Comparison of ENCODE assay signal across 8 mouse cellular contexts in genomic region chr7:24254633-24255474, GRCm38 (mm10). TPM values are rescaled to one million over a fixed set of nuclear protein-coding genes. Genes with fewer than 3 reads are reported as not detected.
DNase-seq lines count a peak whose midpoint lies in the region; ATAC-seq and TF ChIP-seq lines count a peak whose summit lies in the region.

Zfp108 (plus strand) TSS chr7:24254794.

- ATAC-seq in embryonic facial prominence, embryonic 11.5 days (replicated peaks; ENCODE audit: insufficient number of reproducible peaks, low FRiP score, low TSS enrichment, low read depth), result peak; percentile 87; the same call in 1 of the 2 replicates
- ATAC-seq in midbrain, embryonic 12.5 days (ENCODE audit: low FRiP score, low read depth), result peak; percentile 91

- 20% methylated on average over 21 of the region's 21 CpGs for WGBS in embryonic facial prominence, embryonic 11.5 days
- WGBS in limb, embryonic 10.5 days, result 22% methylated on average over 21 of the region's 21 CpGs
- 21% methylated on average over 21 of the region's 21 CpGs for WGBS in midbrain, embryonic 12.5 days
- 20% methylated on average over 21 of the region's 21 CpGs for WGBS in spleen, adult 2 months

- no peak for TF ChIP-seq POLR2A in spleen, adult 2 months (IDR thresholded peaks at IDR 0.05; ENCODE audit: low read depth, low read length)

- H3K9me3 ChIP-seq in embryonic facial prominence, embryonic 11.5 days (replicated peaks; ENCODE audit: control insufficient read depth, low read length), result no peaks in the 10 kb centered on the region
- no peaks in the 10 kb centered on the region for H3K9me3 ChIP-seq in limb, embryonic 10.5 days (replicated peaks)
- H3K9me3 ChIP-seq in midbrain, embryonic 12.5 days, result no peaks in the 10 kb centered on the region

- peak within 1 kb of the TSS; percentile 61 for H3K9ac ChIP-seq in embryonic facial prominence, embryonic 11.5 days (replicated peaks; ENCODE audit: low read length)
- peak within 1 kb of the TSS; percentile 58 for H3K9ac ChIP-seq in midbrain, embryonic 12.5 days (replicated peaks)

- H3K4me1 ChIP-seq in embryonic facial prominence, embryonic 11.5 days (ENCODE audit: control insufficient read depth, insufficient read depth, low read length), result no peaks in the 10 kb centered on the region
- H3K4me1 ChIP-seq in limb, embryonic 10.5 days, result no peaks in the 10 kb centered on the region
- peaks cover 5% of the 10 kb centered on the region; the same call in 1 of the 2 replicates for H3K4me1 ChIP-seq in midbrain, embryonic 12.5 days
- H3K4me1 ChIP-seq in spleen, adult 2 months (ENCODE audit: control insufficient read depth, insufficient read depth, insufficient read length), result no peaks in the 10 kb centered on the region

- no peak for TF ChIP-seq CTCF in spleen, adult 2 months (IDR thresholded peaks at IDR 0.05; ENCODE audit: extremely low read depth, insufficient read depth, insufficient read length, insufficient replicate concordance)

- peak within 1 kb of the TSS; percentile 41 for H3K4me3 ChIP-seq in embryonic facial prominence, embryonic 11.5 days (ENCODE audit: low read depth, low read length)
- peak within 1 kb of the TSS; percentile 55 for H3K4me3 ChIP-seq in limb, embryonic 10.5 days
- H3K4me3 ChIP-seq in midbrain, embryonic 12.5 days, result peak within 1 kb of the TSS; percentile 51
- H3K4me3 ChIP-seq in spleen, adult 2 months (ENCODE audit: extremely low read depth, insufficient read depth, insufficient read length), result peak within 1 kb of the TSS; percentile 32; the same call in 1 of the 2 replicates

- peak within 1 kb of the TSS; percentile 57 for H3K4me2 ChIP-seq in embryonic facial prominence, embryonic 11.5 days (ENCODE audit: low read depth, low read length)
- peak within 1 kb of the TSS; percentile 60 for H3K4me2 ChIP-seq in midbrain, embryonic 12.5 days (replicated peaks)

- H3K27me3 ChIP-seq in embryonic facial prominence, embryonic 11.5 days (ENCODE audit: control insufficient read depth, insufficient read depth, low read length), result no peaks in the 10 kb centered on the region
- H3K27me3 ChIP-seq in limb, embryonic 10.5 days (ENCODE audit: low read depth, poor library complexity, severe bottlenecking), result no peaks in the 10 kb centered on the region
- H3K27me3 ChIP-seq in midbrain, embryonic 12.5 days, result 0 out of 2 replicates have a peak, but pooled peaks cover 2% of the 10 kb centered on the region
- no peaks in the 10 kb centered on the region for H3K27me3 ChIP-seq in spleen, adult 2 months (ENCODE audit: control insufficient read depth, insufficient read depth, low read length)

- no peak within 1 kb of the TSS for H3K27ac ChIP-seq in embryonic facial prominence, embryonic 11.5 days (replicated peaks; ENCODE audit: low read depth, low read length)
- H3K27ac ChIP-seq in limb, embryonic 10.5 days, result peak within 1 kb of the TSS; percentile 80
- H3K27ac ChIP-seq in midbrain, embryonic 12.5 days (replicated peaks), result peak within 1 kb of the TSS; percentile 65
- H3K27ac ChIP-seq in spleen, adult 2 months (ENCODE audit: insufficient read depth, low read length), result no peak within 1 kb of the TSS

- H3K36me3 ChIP-seq in embryonic facial prominence, embryonic 11.5 days (replicated peaks; ENCODE audit: control insufficient read depth, insufficient read depth, low read depth, low read length), result no peaks in the 10 kb centered on the region
- H3K36me3 ChIP-seq in limb, embryonic 10.5 days, result peaks cover 6% of the 10 kb centered on the region; the same call in 1 of the 2 replicates
- no peaks in the 10 kb centered on the region; the same call in 1 of the 2 replicates for H3K36me3 ChIP-seq in midbrain, embryonic 12.5 days
- H3K36me3 ChIP-seq in spleen, adult 2 months (ENCODE audit: control insufficient read depth, insufficient read depth, low read length), result no peaks in the 10 kb centered on the region

- peak; percentile 9 to 34 for DNase-seq in spleen, adult 18-20 months
- DNase-seq in spleen, adult 12 weeks (ENCODE audit: low spot score), result no peak
- DNase-seq in embryonic facial prominence, embryonic 11.5 days (ENCODE audit: low spot score), result peak; percentile 96
- DNase-seq in heart, adult 18-20 months, result peak; percentile 93
- peak; percentile 87 for DNase-seq in kidney, adult 18-20 months
- DNase-seq in limb, embryonic 10.5 days (ENCODE audit: low spot score), result peak; percentile 80
- DNase-seq in spleen, adult 2 months (ENCODE audit: low read depth in 1 of 2, low spot score in 2 of 2), result peak in 1 of 2 experiments; percentile 25

RNA-seq across cellular contexts. Expression of gene Zfp108, which starts in this region (rescaled TPM):
- polyA plus RNA-seq in embryonic facial prominence, embryonic 11.5 days (2014; fragmentation: Nextera tagmentation; extraction: Ambion mirVana), result 3.8 and 4.0 TPM in 2 replicates
- 1 to 10 TPM; 1.0 to 1.2 TPM for total RNA-seq in heart, adult 18-20 months (2021)
- 2.6 and 3.2 TPM in 2 replicates for polyA plus RNA-seq in limb, embryonic 10.5 days (2016; fragmentation: Nextera tagmentation; extraction: Ambion mirVana)
- 3.8 and 4.8 TPM in 2 replicates for polyA plus RNA-seq in midbrain, embryonic 12.5 days (2016; fragmentation: Nextera tagmentation; extraction: Ambion mirVana)
- 0.16 TPM in 2 replicates for polyA plus RNA-seq in spleen, adult 2 months (2012; rRNA removed)

Comparison
In these comparisons a context has a peak if more than half of its experiments do, and no peak if none do; other contexts are left out.
1. H3K27ac ChIP-seq: peak in limb, embryonic 10.5 days (single experiment) and midbrain, embryonic 12.5 days (single experiment); none in embryonic facial prominence, embryonic 11.5 days (single experiment) and spleen, adult 2 months (single experiment).
2. Peak in every context shown above with its lines, with median percentiles within 50 percentile points of each other: H3K4me3 ChIP-seq.